Mouse (Mus musculus) liver, embryonic 14.5 days (tissue): ENCODE results near the gene Spon1.

Experiments used
- CTCF ChIP-seq: IDR thresholded peaks from 2 replicates; pipeline ENCODE4 v1.5.1; 2016; ENCODE audit warnings: antibody characterized with exemption, low read depth, control low read depth
- EP300 ChIP-seq: IDR thresholded peaks from 2 replicates; pipeline ENCODE4 v1.6.1; 2016; ENCODE audit warnings: antibody characterized with exemption, low read depth

DNA sequence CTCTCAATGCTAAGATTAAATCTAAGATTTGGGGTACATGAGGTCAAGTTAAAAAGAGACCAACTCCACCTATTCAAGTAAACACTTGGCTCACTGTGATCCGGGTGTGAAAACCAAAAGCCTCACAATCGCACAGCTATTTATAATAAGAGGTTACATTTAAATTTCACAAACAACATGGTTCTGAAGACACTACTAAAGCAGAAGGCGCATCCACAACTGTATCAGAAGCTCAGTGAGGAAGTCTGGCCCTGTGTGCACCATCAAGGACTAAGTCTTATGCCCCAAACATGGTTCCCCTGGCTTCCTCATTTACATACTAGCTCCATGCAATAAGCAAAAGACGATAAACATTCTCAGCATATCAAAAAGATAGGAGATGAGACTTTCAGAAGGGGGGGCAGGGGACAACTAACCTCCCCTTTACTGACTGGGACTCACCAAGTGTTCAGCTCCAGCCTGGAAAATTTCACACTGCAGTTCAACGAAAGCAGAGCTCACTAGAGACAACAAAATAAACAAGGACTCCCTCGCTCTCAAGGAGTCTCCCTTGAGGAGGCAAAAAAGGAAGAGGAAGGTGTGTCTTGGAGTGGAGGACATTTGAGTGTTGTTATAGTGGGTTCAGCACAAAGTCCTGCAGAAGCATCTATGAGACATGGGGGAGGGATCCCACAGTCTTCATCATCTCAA is 320.4 kb downstream of the Spon1 start:
- no peak for TF ChIP-seq CTCF
- no peak for TF ChIP-seq EP300
